Mouse (Mus musculus) C3H10T1/2 (cell line): ENCODE results near the gene Olfr1098. TPM values are rescaled to one million over a fixed set of nuclear protein-coding genes. Genes with fewer than 3 reads are reported as not detected.

Source experiments
- polyA plus RNA-seq, 2 experiments: library from polyadenylated mRNA; unstranded; fragments of >200 nt; fragmentation: generic; extraction: Trizol; gene quantifications; one replicate each; pipeline ENCODE4 v1.2.1; 2012; ENCODE audit warnings: missing spikeins in 2 of 2

The Olfr1098 gene
- polyA plus RNA-seq = not detected

DNA sequence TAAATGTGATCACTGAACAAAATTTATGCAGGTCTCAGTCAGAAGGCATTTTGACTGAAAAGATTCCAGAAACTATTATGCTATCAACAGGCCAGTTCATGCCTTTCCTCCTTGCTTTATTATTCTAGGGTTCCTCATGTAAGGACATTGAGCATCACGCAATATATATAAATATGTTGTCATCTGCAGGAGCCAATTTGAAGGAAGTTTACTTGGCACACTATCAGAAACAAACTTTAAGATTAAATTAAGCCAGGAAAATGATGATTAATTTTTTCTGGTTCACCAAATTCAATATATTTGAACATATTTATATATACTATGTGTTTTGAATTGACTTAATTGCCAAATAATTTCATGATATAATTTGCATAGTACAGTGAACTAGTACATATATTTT, at the start of gene Olfr1098:
TSS of gene Olfr1098 (minus strand) at position 101 of the 400 bp plus-strand sequence.

DNA sequence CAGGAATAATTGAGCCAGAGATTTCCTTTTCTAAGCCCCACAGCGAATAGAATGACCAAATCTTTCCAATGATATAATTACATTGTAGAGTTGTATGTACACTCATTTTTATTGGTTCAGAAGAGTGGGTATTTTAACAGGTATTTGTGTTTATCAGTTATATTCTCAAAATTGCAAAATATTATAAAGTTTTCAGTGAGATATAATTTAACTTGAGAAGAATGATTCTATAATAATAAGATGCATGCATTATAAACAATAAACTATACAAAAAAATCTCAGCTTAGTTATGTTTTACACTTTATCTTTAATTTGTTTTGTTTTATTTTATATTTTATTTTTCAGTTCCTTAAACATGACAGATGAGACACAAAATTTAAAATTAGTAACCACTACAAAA, 36.2 kb upstream of the Olfr1098 start, which contains the start of gene Olfr1099:
TSS of gene Olfr1099 (minus strand) at position 101 of the 400 bp plus-strand sequence.

GRCm38 (mm10) chr2:86892116-86892515, 32.2 kb downstream of the Olfr1098 start, which contains the start of gene Olfr1097:
Olfr1097 (minus strand) TSS chr2:86892216.

GRCm38 (mm10) chr2:86874702-86875101, 49.6 kb downstream of the Olfr1098 start, which contains the start of gene Gm13723:
Gm13723 (minus strand) TSS chr2:86874802.

Other genes with a start within 250 kb of the Olfr1098 start
- gene Olfr1086, start 244.5 kb downstream of the Olfr1098 start, polyA plus RNA-seq = not detected
- not detected for gene Olfr1087, start 226.2 kb downstream of the Olfr1098 start, polyA plus RNA-seq
- not detected for gene Olfr1089, start 190.8 kb downstream of the Olfr1098 start, polyA plus RNA-seq
- not detected for gene Olfr1090, start 165.6 kb downstream of the Olfr1098 start, polyA plus RNA-seq
- gene Olfr1093, start 142.1 kb downstream of the Olfr1098 start, polyA plus RNA-seq = not detected
- not detected for gene Olfr141, start 114.5 kb downstream of the Olfr1098 start, polyA plus RNA-seq
- not detected for gene Olfr1094, start 99.9 kb downstream of the Olfr1098 start, polyA plus RNA-seq
- not detected for gene Olfr1095, start 72.8 kb downstream of the Olfr1098 start, polyA plus RNA-seq
- gene Gm13723, start 49.7 kb downstream of the Olfr1098 start, polyA plus RNA-seq = not detected
- gene Olfr1097, start 32.3 kb downstream of the Olfr1098 start, polyA plus RNA-seq = not detected
- gene Olfr1099, start 36.1 kb upstream of the Olfr1098 start, polyA plus RNA-seq = not detected
- gene Olfr1100, start 55.4 kb upstream of the Olfr1098 start, polyA plus RNA-seq = not detected
- not detected for gene Olfr1101, start 66.7 kb upstream of the Olfr1098 start, polyA plus RNA-seq
- gene Olfr1102, start 73.9 kb upstream of the Olfr1098 start, polyA plus RNA-seq = not detected
- not detected for gene Olfr1104, start 102.5 kb upstream of the Olfr1098 start, polyA plus RNA-seq
- not detected for gene Olfr1105, start 112.0 kb upstream of the Olfr1098 start, polyA plus RNA-seq
- gene Olfr1106, start 127.7 kb upstream of the Olfr1098 start, polyA plus RNA-seq = not detected
- gene Olfr1107, start 151.3 kb upstream of the Olfr1098 start, polyA plus RNA-seq = not detected
- not detected for gene Olfr1109, start 171.5 kb upstream of the Olfr1098 start, polyA plus RNA-seq
- gene Olfr259, start 190.0 kb upstream of the Olfr1098 start, polyA plus RNA-seq = not detected
- not detected for gene Olfr1110, start 215.8 kb upstream of the Olfr1098 start, polyA plus RNA-seq
- gene Olfr1111, start 228.1 kb upstream of the Olfr1098 start, polyA plus RNA-seq = not detected